Mouse (Mus musculus) forebrain, embryonic 13.5 days (tissue): Measurements from ENCODE around the gene Vps52. TPM values are rescaled to one million over a fixed set of nuclear protein-coding genes. Genes with fewer than 3 reads are reported as not detected.

Experiments
- ATAC-seq: fragments of 200-750 bp; cut with Nextera tagmentation; 2 replicates; pipeline ENCODE4 v1.8.0; 2017
- H3K27ac ChIP-seq: fragments of 300-500 bp; sonication (generic); 2 replicates; pipeline ENCODE4 v1.5.1; 2015; ENCODE audit warnings: inconsistent platforms, mild to moderate bottlenecking, moderate library complexity
- H3K27me3 ChIP-seq: fragments of 300-500 bp; sonication (generic); 2 replicates; pipeline ENCODE4 v1.6.1; 2015; ENCODE audit warnings: mild to moderate bottlenecking, inconsistent platforms
- H3K36me3 ChIP-seq: fragments of 300-500 bp; sonication (generic); 2 replicates; pipeline ENCODE4 v1.6.1; 2015; ENCODE audit warnings: mild to moderate bottlenecking, inconsistent platforms; ENCODE audit not compliant: poor library complexity, severe bottlenecking
- H3K4me1 ChIP-seq: fragments of 300-500 bp; sonication (generic); 2 replicates; pipeline ENCODE4 v1.6.1; 2015; ENCODE audit warnings: inconsistent platforms
- H3K4me2 ChIP-seq: fragments of 300-500 bp; sonication (generic); 2 replicates; pipeline ENCODE4 v1.6.1; 2015; ENCODE audit warnings: inconsistent platforms, mild to moderate bottlenecking, moderate library complexity
- H3K4me3 ChIP-seq: fragments of 300-500 bp; sonication (generic); 2 replicates; pipeline ENCODE4 v1.5.1; 2015; ENCODE audit warnings: mild to moderate bottlenecking, inconsistent platforms
- H3K9ac ChIP-seq: fragments of 300-500 bp; sonication (generic); 2 replicates; pipeline ENCODE4 v1.6.1; 2015; ENCODE audit warnings: mild to moderate bottlenecking, inconsistent platforms
- H3K9me3 ChIP-seq: fragments of 300-500 bp; sonication (generic); replicated peaks from 2 replicates; pipeline ENCODE4 v1.6.1; 2016; ENCODE audit warnings: inconsistent platforms
- WGBS: fragments of 180-500 bp; shearing (Covaris S2); methylation state at CpG from one replicate; pipeline ENCODE4 v1.1.7; 2015; 5-methylcytosine and 5-hydroxymethylcytosine counted together
- polyA plus RNA-seq: library from polyadenylated mRNA; unstranded; fragments of >200 nt; fragmentation: Nextera tagmentation; extraction: Ambion mirVana; gene quantifications from 2 replicates; pipeline ENCODE4 v1.2.1, GENCODE M21; 2015

The Vps52 gene
- polyA plus RNA-seq, 1 experiment from 2014 or later = 61.4 TPM

GRCm38 (mm10) chr17:34003426-34003825 is 47.8 kb downstream of the Vps52 start:
- 5% methylated on average over 5 of the region's 5 CpGs for WGBS
- Histone ChIP-seq H3K4me2 (no peak overlapping the region), H3K27ac (no peak overlapping the region), H3K9me3 (no peaks in the 10 kb centered on the region), H3K4me3 (no peak overlapping the region), H3K9ac (no peak overlapping the region), H3K36me3 (no peaks in the 10 kb centered on the region), H3K27me3 (peaks cover 39% of the 10 kb centered on the region), H3K4me1 (peaks cover 11% of the 10 kb centered on the region)
- ATAC-seq = no peak

- no peak for ATAC-seq
- no peak overlapping the region for H3K4me2 ChIP-seq
- no peak overlapping the region for H3K4me3 ChIP-seq
- no peak overlapping the region for H3K27ac ChIP-seq
- 56% methylated on average over 2 of the region's 2 CpGs for WGBS
- peaks cover 9% of the 10 kb centered on the region for H3K27me3 ChIP-seq
- H3K9ac ChIP-seq = no peak overlapping the region
- H3K4me1 ChIP-seq = no peaks in the 10 kb centered on the region
- no peaks in the 10 kb centered on the region for H3K36me3 ChIP-seq
- no peaks in the 10 kb centered on the region for H3K9me3 ChIP-seq
These were observed 51.0 kb downstream of the Vps52 start for GRCm38 (mm10) chr17:34006570-34006969.

- no peak overlapping the region for H3K9ac ChIP-seq
- no peak for ATAC-seq
- H3K9me3 ChIP-seq = peaks cover 3% of the 10 kb centered on the region
- H3K27ac ChIP-seq = no peak overlapping the region
- H3K4me1 ChIP-seq = no peaks in the 10 kb centered on the region
- peaks cover 4% of the 10 kb centered on the region; the same call in 1 of the 2 replicates for H3K36me3 ChIP-seq
- 80% methylated on average over 5 of the region's 5 CpGs for WGBS
- H3K27me3 ChIP-seq = no peaks in the 10 kb centered on the region
- no peak overlapping the region for H3K4me2 ChIP-seq
- H3K4me3 ChIP-seq = no peak overlapping the region
These were observed 54.5 kb downstream of the Vps52 start for GRCm38 (mm10) chr17:34010156-34010555.

GRCm38 (mm10) chr17:34013436-34013835 is 57.8 kb downstream of the Vps52 start:
- ATAC-seq = no peak
- no peak overlapping the region for H3K27ac ChIP-seq
- H3K27me3 ChIP-seq = no peaks in the 10 kb centered on the region
- H3K4me3 ChIP-seq = no peak overlapping the region
- 94% methylated on average over 8 of the region's 8 CpGs for WGBS
- no peaks in the 10 kb centered on the region for H3K4me1 ChIP-seq
- peaks cover 3% of the 10 kb centered on the region for H3K9me3 ChIP-seq
- peaks cover 8% of the 10 kb centered on the region for H3K36me3 ChIP-seq
- H3K4me2 ChIP-seq = no peak overlapping the region
- no peak overlapping the region for H3K9ac ChIP-seq

Other genes starting within 250 kb of the Vps52 start
- gene March2, start 237.1 kb upstream of the Vps52 start, polyA plus RNA-seq = 52.2 and 56.5 TPM in 2 replicates
- gene Rab11b, start 195.3 kb upstream of the Vps52 start, polyA plus RNA-seq = 433 and 441 TPM in 2 replicates
- gene Angptl4, start 174.0 kb upstream of the Vps52 start, polyA plus RNA-seq = 8.6 and 10.0 TPM in 2 replicates
- gene Kank3, start 145.3 kb upstream of the Vps52 start, polyA plus RNA-seq = 27.3 and 29.0 TPM in 2 replicates
- 779 and 868 TPM in 2 replicates for gene Rps28, start 131.2 kb upstream of the Vps52 start, polyA plus RNA-seq
- 473 and 507 TPM in 2 replicates for gene Ndufa7, start 131.2 kb upstream of the Vps52 start, polyA plus RNA-seq
- gene Cd320, start 112.7 kb upstream of the Vps52 start, polyA plus RNA-seq = 60.1 and 66.1 TPM in 2 replicates
- not detected in 2 replicates for gene Gm7029, start 82.0 kb upstream of the Vps52 start, polyA plus RNA-seq
- 6.8 and 7.4 TPM in 2 replicates for gene Kifc1, start 65.2 kb upstream of the Vps52 start, polyA plus RNA-seq
- 0.28 and 0.49 TPM in 2 replicates for gene Platr17, start 50.7 kb upstream of the Vps52 start, polyA plus RNA-seq
- gene Daxx, start 46.4 kb upstream of the Vps52 start, polyA plus RNA-seq = 60.7 and 68.0 TPM in 2 replicates
- 12.3 and 15.0 TPM in 2 replicates for gene Tapbp, start 39.9 kb upstream of the Vps52 start, polyA plus RNA-seq
- 18.1 and 20.6 TPM in 2 replicates for gene Zbtb22, start 39.9 kb upstream of the Vps52 start, polyA plus RNA-seq
- gene Rgl2, start 26.3 kb upstream of the Vps52 start, polyA plus RNA-seq = 39.3 and 46.6 TPM in 2 replicates
- 204 and 214 TPM in 2 replicates for gene Pfdn6, start 15.5 kb upstream of the Vps52 start, polyA plus RNA-seq
- 28.4 and 29.4 TPM in 2 replicates for gene Wdr46, start 15.2 kb upstream of the Vps52 start, polyA plus RNA-seq
- gene B3galt4, start 4.3 kb upstream of the Vps52 start, polyA plus RNA-seq = 7.3 and 9.4 TPM in 2 replicates
- 1,165 and 1,184 TPM in 2 replicates for gene Rps18, start 189 bp downstream of the Vps52 start, polyA plus RNA-seq
- gene H2-K1, start 44.5 kb downstream of the Vps52 start, polyA plus RNA-seq = 12.9 and 24.0 TPM in 2 replicates
- 12.4 and 15.3 TPM in 2 replicates for gene Ring1, start 68.9 kb downstream of the Vps52 start, polyA plus RNA-seq
- 76.0 and 88.0 TPM in 2 replicates for gene H2-Ke6, start 72.2 kb downstream of the Vps52 start, polyA plus RNA-seq
- gene Slc39a7, start 75.9 kb downstream of the Vps52 start, polyA plus RNA-seq = 139 and 159 TPM in 2 replicates
- gene Rxrb, start 76.0 kb downstream of the Vps52 start, polyA plus RNA-seq = 52.6 and 57.1 TPM in 2 replicates
- gene Col11a2, start 83.6 kb downstream of the Vps52 start, polyA plus RNA-seq = 0.80 and 1.3 TPM in 2 replicates
- gene H2-Oa, start 136.5 kb downstream of the Vps52 start, polyA plus RNA-seq = not detected in 2 replicates
- gene H2-DMa, start 163.7 kb downstream of the Vps52 start, polyA plus RNA-seq = 8.7 and 10.0 TPM in 2 replicates
- gene Brd2, start 166.8 kb downstream of the Vps52 start, polyA plus RNA-seq = 124 and 125 TPM in 2 replicates
- 0.20 TPM in 1 of 2 replicates, not detected in the other for gene H2-DMb2, start 187.5 kb downstream of the Vps52 start, polyA plus RNA-seq
- 0.20 TPM in 1 of 2 replicates, not detected in the other for gene H2-DMb1, start 197.3 kb downstream of the Vps52 start, polyA plus RNA-seq
- 0.84 and 0.94 TPM in 2 replicates for gene Tap1, start 231.7 kb downstream of the Vps52 start, polyA plus RNA-seq
- 0.43 and 0.73 TPM in 2 replicates for gene Psmb9, start 232.0 kb downstream of the Vps52 start, polyA plus RNA-seq
- gene Psmb8, start 241.9 kb downstream of the Vps52 start, polyA plus RNA-seq = 0.65 and 1.6 TPM in 2 replicates
- 0.76 and 0.87 TPM in 2 replicates for gene Tap2, start 247.7 kb downstream of the Vps52 start, polyA plus RNA-seq